In genomic region chr8:50592899-50593454, GRCm38 (mm10) we compare ENCODE assay signal across 22 mouse cellular contexts.
DNase-seq lines count a peak whose midpoint lies in the region; ATAC-seq and TF ChIP-seq lines count a peak whose summit lies in the region.
"Had no signal": no experiment of that assay in that cellular context is flagged by ENCODE, and none has a peak within 500 bp of the region (broad histone marks: within the 10 kb centered on the region; RNA-seq: fewer than 3 reads in every experiment).

No protein-coding gene starts in this region.

- no peak overlapping the region for H3K9ac ChIP-seq in forebrain, embryonic 11.5 days (ENCODE audit: low read length)
- H3K9ac ChIP-seq in forebrain, embryonic 15.5 days (replicated peaks), result no peak overlapping the region
- no peak overlapping the region for H3K9ac ChIP-seq in hindbrain, embryonic 12.5 days
- H3K9ac ChIP-seq in hindbrain, embryonic 16.5 days (ENCODE audit: low read depth, low read length), result no peak overlapping the region
- no peak overlapping the region for H3K9ac ChIP-seq in midbrain, embryonic 14.5 days (replicated peaks; ENCODE audit: low read length)
- no peak overlapping the region for H3K9ac ChIP-seq in midbrain, postnatal 0 days (replicated peaks; ENCODE audit: low read length, poor library complexity, severe bottlenecking)
- H3K9ac ChIP-seq: embryonic facial prominence, embryonic 12.5 days; forebrain, postnatal 0 days; heart, embryonic 12.5 days; hindbrain, embryonic 15.5 days had no signal

- no peaks in the 10 kb centered on the region for H3K27me3 ChIP-seq in forebrain, embryonic 11.5 days (ENCODE audit: control insufficient read depth, insufficient read depth, low read length)
- H3K27me3 ChIP-seq in forebrain, embryonic 15.5 days, result no peaks in the 10 kb centered on the region
- H3K27me3 ChIP-seq in hindbrain, embryonic 12.5 days, result no peaks in the 10 kb centered on the region
- no peaks in the 10 kb centered on the region for H3K27me3 ChIP-seq in hindbrain, embryonic 16.5 days (replicated peaks; ENCODE audit: control insufficient read depth, insufficient read depth, low read length)
- no peaks in the 10 kb centered on the region for H3K27me3 ChIP-seq in midbrain, embryonic 14.5 days (ENCODE audit: control insufficient read depth, insufficient read depth, low read length)
- no peaks in the 10 kb centered on the region for H3K27me3 ChIP-seq in midbrain, postnatal 0 days (ENCODE audit: insufficient read depth, low read length)
- H3K27me3 ChIP-seq: embryonic facial prominence, embryonic 12.5 days; heart, embryonic 12.5 days; hindbrain, embryonic 15.5 days had no signal

- TF ChIP-seq POLR2A in brain, embryonic 14.5 days (IDR thresholded peaks at IDR 0.05; ENCODE audit: borderline replicate concordance, extremely low read depth, insufficient read depth, insufficient read length, poor library complexity, severe bottlenecking), result no peak

- DNase-seq in forebrain, embryonic 11.5 days (ENCODE audit: low spot score), result no peak
- DNase-seq in midbrain, embryonic 14.5 days, result peak; percentile 15
- DNase-seq in midbrain, postnatal 0 days (ENCODE audit: low spot score), result no peak
- peak; percentile 22 for DNase-seq in brain, embryonic 14.5 days (ENCODE audit: low read depth)
- DNase-seq in urinary bladder, postnatal 25 days (ENCODE audit: low spot score), result no peak
- DNase-seq: adrenal gland, adult 8-10 months; adrenal gland, postnatal 36 days; B cell, adult 2 months; cerebellum, adult 11-12 months; cerebellum, adult 9-10 months; cerebellum, postnatal 25 days; forebrain, postnatal 0 days; gastrocnemius, postnatal 14 days; heart, adult 2 months had no signal

- no peak overlapping the region for H3K4me3 ChIP-seq in forebrain, embryonic 11.5 days (ENCODE audit: low read depth, low read length)
- H3K4me3 ChIP-seq in forebrain, embryonic 15.5 days, result no peak overlapping the region
- no peak overlapping the region for H3K4me3 ChIP-seq in hindbrain, embryonic 12.5 days
- H3K4me3 ChIP-seq in hindbrain, embryonic 16.5 days (ENCODE audit: low read length), result no peak overlapping the region
- H3K4me3 ChIP-seq in midbrain, embryonic 14.5 days (replicated peaks; ENCODE audit: low read depth, low read length), result no peak overlapping the region
- H3K4me3 ChIP-seq in midbrain, postnatal 0 days (ENCODE audit: low read depth, low read length), result no peak overlapping the region
- H3K4me3 ChIP-seq: embryonic facial prominence, embryonic 12.5 days; heart, adult 2 months; heart, embryonic 12.5 days; hindbrain, embryonic 15.5 days had no signal

- H3K9me3 ChIP-seq in forebrain, embryonic 11.5 days (ENCODE audit: control insufficient read depth, low read length), result no peaks in the 10 kb centered on the region
- H3K9me3 ChIP-seq in forebrain, embryonic 15.5 days, result no peaks in the 10 kb centered on the region
- no peaks in the 10 kb centered on the region for H3K9me3 ChIP-seq in hindbrain, embryonic 12.5 days (replicated peaks)
- no peaks in the 10 kb centered on the region for H3K9me3 ChIP-seq in hindbrain, embryonic 16.5 days (ENCODE audit: control insufficient read depth, low read length)
- no peaks in the 10 kb centered on the region for H3K9me3 ChIP-seq in midbrain, embryonic 14.5 days (ENCODE audit: control insufficient read depth, low read length)
- H3K9me3 ChIP-seq in midbrain, postnatal 0 days (ENCODE audit: low read length), result no peaks in the 10 kb centered on the region
- H3K9me3 ChIP-seq: embryonic facial prominence, embryonic 12.5 days; G1E; heart, embryonic 12.5 days; hindbrain, embryonic 15.5 days had no signal

- no peak overlapping the region for H3K27ac ChIP-seq in forebrain, embryonic 11.5 days (ENCODE audit: low read depth, low read length)
- no peak overlapping the region for H3K27ac ChIP-seq in forebrain, embryonic 15.5 days (replicated peaks)
- H3K27ac ChIP-seq in hindbrain, embryonic 12.5 days, result no peak overlapping the region
- no peak overlapping the region for H3K27ac ChIP-seq in hindbrain, embryonic 16.5 days (ENCODE audit: low read depth, low read length)
- H3K27ac ChIP-seq in midbrain, embryonic 14.5 days (replicated peaks; ENCODE audit: low read depth, low read length), result no peak overlapping the region
- no peak overlapping the region for H3K27ac ChIP-seq in midbrain, postnatal 0 days (ENCODE audit: low read depth, low read length)
- H3K27ac ChIP-seq: embryonic facial prominence, embryonic 12.5 days; heart, adult 2 months; hindbrain, embryonic 15.5 days had no signal

- 89% methylated on average over 2 of the region's 2 CpGs for WGBS in forebrain, embryonic 11.5 days
- WGBS in forebrain, embryonic 15.5 days, result 69% methylated on average over 2 of the region's 2 CpGs
- 82% methylated on average over 2 of the region's 2 CpGs for WGBS in hindbrain, embryonic 12.5 days
- 54% methylated on average over 2 of the region's 2 CpGs for WGBS in hindbrain, embryonic 16.5 days
- 67% methylated on average over 2 of the region's 2 CpGs for WGBS in midbrain, embryonic 14.5 days
- 69% methylated on average over 2 of the region's 2 CpGs for WGBS in midbrain, postnatal 0 days

- no peaks in the 10 kb centered on the region for H3K4me1 ChIP-seq in forebrain, embryonic 11.5 days (replicated peaks; ENCODE audit: control insufficient read depth, insufficient read depth, low read length)
- H3K4me1 ChIP-seq in forebrain, embryonic 15.5 days, result no peaks in the 10 kb centered on the region
- no peaks in the 10 kb centered on the region for H3K4me1 ChIP-seq in hindbrain, embryonic 12.5 days
- H3K4me1 ChIP-seq in hindbrain, embryonic 16.5 days (ENCODE audit: control insufficient read depth, insufficient read depth, low read depth, low read length), result no peaks in the 10 kb centered on the region
- no peaks in the 10 kb centered on the region for H3K4me1 ChIP-seq in midbrain, embryonic 14.5 days (ENCODE audit: control insufficient read depth, insufficient read depth, low read length)
- no peaks in the 10 kb centered on the region for H3K4me1 ChIP-seq in midbrain, postnatal 0 days (ENCODE audit: insufficient read depth, low read length)
- H3K4me1 ChIP-seq: embryonic facial prominence, embryonic 12.5 days; heart, embryonic 12.5 days; hindbrain, embryonic 15.5 days had no signal

- ATAC-seq in forebrain, embryonic 11.5 days (replicated peaks; ENCODE audit: low FRiP score), result peak; percentile 36; the same call in 1 of the 2 replicates
- ATAC-seq in forebrain, embryonic 15.5 days (replicated peaks), result no peak
- ATAC-seq in hindbrain, embryonic 12.5 days (ENCODE audit: low FRiP score), result peak; percentile 46; the same call in 1 of the 2 replicates
- ATAC-seq in hindbrain, embryonic 16.5 days, result no peak
- ATAC-seq in midbrain, embryonic 14.5 days (ENCODE audit: low FRiP score, low TSS enrichment), result no peak
- ATAC-seq in midbrain, postnatal 0 days (ENCODE audit: low FRiP score), result no peak
- ATAC-seq: CD4-positive, CD25-positive, alpha-beta regulatory T cell, adult 4 months; forebrain, postnatal 0 days had no signal

- TF ChIP-seq CTCF in midbrain, postnatal 0 days (IDR thresholded peaks at IDR 0.05), result no peak
- TF ChIP-seq CTCF in brain, embryonic 14.5 days (IDR thresholded peaks at IDR 0.05; ENCODE audit: borderline replicate concordance, extremely low read depth, insufficient read depth, insufficient read length), result no peak

- H3K36me3 ChIP-seq in forebrain, embryonic 11.5 days (ENCODE audit: control insufficient read depth, insufficient read depth, low read length), result no peaks in the 10 kb centered on the region
- no peaks in the 10 kb centered on the region for H3K36me3 ChIP-seq in forebrain, embryonic 15.5 days
- H3K36me3 ChIP-seq in hindbrain, embryonic 12.5 days, result no peaks in the 10 kb centered on the region
- no peaks in the 10 kb centered on the region for H3K36me3 ChIP-seq in hindbrain, embryonic 16.5 days (ENCODE audit: control insufficient read depth, insufficient read depth, low read length)
- no peaks in the 10 kb centered on the region for H3K36me3 ChIP-seq in midbrain, embryonic 14.5 days (ENCODE audit: control insufficient read depth, insufficient read depth, low read length)
- no peaks in the 10 kb centered on the region for H3K36me3 ChIP-seq in midbrain, postnatal 0 days (ENCODE audit: insufficient read depth, low read length)
- H3K36me3 ChIP-seq: embryonic facial prominence, embryonic 12.5 days; G1E; heart, embryonic 12.5 days; hindbrain, embryonic 15.5 days had no signal

- H3K4me2 ChIP-seq in forebrain, embryonic 11.5 days (ENCODE audit: low read depth, low read length, severe bottlenecking), result no peak overlapping the region
- no peak overlapping the region for H3K4me2 ChIP-seq in forebrain, embryonic 15.5 days (replicated peaks)
- H3K4me2 ChIP-seq in hindbrain, embryonic 12.5 days (replicated peaks), result no peak overlapping the region
- no peak overlapping the region for H3K4me2 ChIP-seq in hindbrain, embryonic 16.5 days (ENCODE audit: low read length)
- H3K4me2 ChIP-seq in midbrain, embryonic 14.5 days (ENCODE audit: low read length), result no peak overlapping the region
- no peak overlapping the region for H3K4me2 ChIP-seq in midbrain, postnatal 0 days (ENCODE audit: low read depth, low read length, poor library complexity, severe bottlenecking)
- H3K4me2 ChIP-seq: embryonic facial prominence, embryonic 12.5 days; heart, embryonic 12.5 days; hindbrain, embryonic 15.5 days had no signal

Comparison
In these comparisons a context has a peak if more than half of its experiments do, and no peak if none do; other contexts are left out.
1. ATAC-seq: peak in forebrain, embryonic 11.5 days (single experiment) and hindbrain, embryonic 12.5 days (single experiment); none in forebrain, embryonic 15.5 days (single experiment), hindbrain, embryonic 16.5 days (single experiment), midbrain, embryonic 14.5 days (single experiment) and midbrain, postnatal 0 days (single experiment).
2. DNase-seq: peak in midbrain, embryonic 14.5 days (single experiment) and brain, embryonic 14.5 days (single experiment); none in forebrain, embryonic 11.5 days (single experiment), midbrain, postnatal 0 days (single experiment) and urinary bladder, postnatal 25 days (single experiment).